Mouse (Mus musculus) left cerebral cortex, adult 18-20 months (tissue): Measurements from ENCODE around the gene Gtf2h1. TPM values are rescaled to one million over a fixed set of nuclear protein-coding genes. Genes with fewer than 3 reads are reported as not detected.
"Not testable (repeated sequence)": the region's sequence is repeated elsewhere in the genome, so short reads cannot be mapped to it uniquely, and the experiment has no call there.

Source experiments
- DNase-seq, 2 experiments: peaks; one replicate each; pipeline ENCODE4 v3.0.0; 2021 to 2022; ENCODE audit warnings: low spot score in 2 of 2, mixed read lengths in 1 of 2
- total RNA-seq, 2 experiments: library from RNA; stranded (reverse); gene quantifications; 2 replicates each; pipeline ENCODE4 v1.2.3; 2021

The Gtf2h1 gene
- total RNA-seq, 2 experiments from 2014 or later: 37.4 to 41.9 TPM

DNA sequence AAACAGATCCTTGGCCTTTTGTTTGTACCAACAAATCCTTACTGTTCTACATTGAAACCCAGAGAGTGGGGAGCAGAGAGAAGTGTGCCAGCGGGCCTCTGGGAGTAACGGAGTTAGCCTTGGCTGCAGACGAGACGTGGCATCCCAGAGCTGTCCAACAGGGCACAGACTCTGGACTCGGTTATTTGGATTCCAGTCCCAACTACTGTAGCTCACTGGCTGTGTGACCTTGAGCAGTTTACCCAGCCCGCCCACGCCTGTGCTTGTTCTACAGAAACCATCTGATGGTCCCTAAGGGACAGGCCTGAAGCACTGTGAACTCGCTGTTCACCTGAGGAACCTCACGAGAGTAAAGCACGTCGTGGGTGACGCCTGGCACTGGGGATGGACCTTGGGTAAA lies 34.0 kb downstream of the Gtf2h1 start:
- no peak for DNase-seq

GRCm38 (mm10) chr7:46830799-46831590 lies 35.1 kb downstream of the Gtf2h1 start:
- DNase-seq: no peak

DNA sequence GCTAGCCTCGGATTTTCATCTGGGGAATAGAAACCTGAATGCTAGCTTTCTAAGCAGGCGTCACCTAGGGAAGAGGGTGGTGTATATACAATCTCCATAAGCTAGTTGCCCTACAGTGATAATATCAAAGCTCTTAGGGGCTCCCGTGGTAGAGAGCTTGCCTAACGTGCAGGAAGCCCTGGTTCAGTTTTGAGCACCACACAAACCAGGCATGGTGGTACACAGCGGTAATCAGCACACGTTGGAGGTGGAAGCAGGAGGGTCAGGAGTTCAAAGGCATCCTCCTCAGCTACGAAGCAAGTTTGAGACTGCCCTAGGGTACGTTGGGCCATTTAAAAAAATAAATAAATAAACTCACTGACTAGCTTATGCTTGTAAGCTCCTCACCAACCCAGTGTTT lies 35.8 kb downstream of the Gtf2h1 start:
- no peak for DNase-seq

DNA sequence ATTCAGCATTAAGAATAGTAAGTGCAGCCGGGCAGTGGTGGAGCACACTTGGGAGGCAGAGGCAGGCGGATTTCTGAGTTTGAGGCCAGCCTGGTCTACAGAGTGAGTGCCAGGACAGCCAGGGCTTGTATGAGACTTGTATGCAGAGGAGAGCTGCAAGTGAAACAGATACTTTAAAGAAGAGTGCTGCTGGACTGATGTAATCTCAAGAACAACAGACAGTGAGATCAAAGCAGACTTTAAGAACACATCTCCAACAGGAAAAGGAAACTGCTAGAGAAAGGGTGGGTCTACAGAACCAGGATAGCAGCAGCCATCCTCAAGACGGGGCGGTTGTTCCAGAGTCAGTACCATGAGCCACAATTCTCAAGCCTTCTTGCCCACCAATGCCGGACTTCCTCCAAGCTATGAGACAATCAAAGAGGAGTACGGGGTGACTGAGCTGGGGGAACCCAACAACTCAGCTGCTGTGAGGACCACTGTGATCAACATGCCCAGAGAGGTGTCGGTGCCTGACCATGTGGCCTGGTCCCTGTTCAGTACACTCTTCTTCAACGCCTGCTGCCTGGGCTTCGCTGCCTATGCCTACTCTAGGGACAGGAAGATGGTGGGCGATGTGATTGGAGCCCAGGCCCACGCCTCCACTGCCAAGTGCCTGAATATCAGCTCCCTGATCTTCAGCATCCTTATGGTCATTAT lies 36.4 kb downstream of the Gtf2h1 start:
- not testable (repeated sequence) for DNase-seq

DNA sequence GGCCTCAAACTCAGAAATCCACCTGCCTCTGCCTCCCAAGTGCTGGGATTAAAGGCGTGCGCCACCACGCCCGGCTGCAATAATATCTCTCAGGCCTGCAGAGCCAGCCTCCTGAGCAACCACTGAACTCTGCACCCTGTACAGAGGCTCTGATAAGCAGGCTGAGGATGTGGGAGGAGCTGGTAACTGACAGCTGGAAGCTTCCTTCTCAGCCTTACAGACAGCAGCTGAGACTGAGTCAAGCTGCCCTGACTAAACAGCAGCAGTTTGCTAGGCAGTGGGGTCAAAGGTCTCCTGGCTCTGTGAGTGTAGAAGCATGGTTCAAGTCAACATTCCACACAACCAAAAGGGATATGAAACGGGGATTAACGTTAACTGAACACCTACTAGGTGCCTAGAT lies 37.4 kb downstream of the Gtf2h1 start:
- DNase-seq: no peak

DNA sequence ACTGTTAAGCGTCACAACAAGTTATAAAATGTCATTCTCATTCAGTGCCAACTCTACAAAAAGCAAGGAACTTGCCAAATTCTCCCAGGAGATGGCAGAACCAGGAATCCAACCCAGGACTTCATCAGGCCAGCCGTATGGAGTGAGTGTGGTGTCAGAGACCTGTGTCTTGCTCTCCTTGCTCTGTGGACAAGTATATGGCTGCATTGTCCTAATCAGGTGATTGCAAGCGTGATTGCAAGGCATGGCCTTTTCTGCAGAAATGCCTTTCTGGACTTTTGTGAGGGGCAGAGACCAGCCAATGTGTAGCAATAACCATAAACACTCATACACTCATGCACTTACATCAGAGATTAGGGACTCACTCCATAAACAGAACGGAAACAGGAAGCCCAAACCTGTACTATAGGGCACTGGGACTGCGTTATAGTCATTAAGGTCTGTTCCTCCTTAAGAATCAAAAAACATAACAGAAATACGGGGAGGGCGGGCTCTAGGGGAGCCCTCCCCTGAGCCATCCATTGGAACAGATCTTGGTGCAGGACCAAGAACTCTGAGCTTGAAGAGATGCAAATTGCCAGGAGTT lies 37.9 kb downstream of the Gtf2h1 start:
- no peak for DNase-seq

GRCm38 (mm10) chr7:46834994-46835610 lies 39.2 kb downstream of the Gtf2h1 start:
- no peak for DNase-seq

DNA sequence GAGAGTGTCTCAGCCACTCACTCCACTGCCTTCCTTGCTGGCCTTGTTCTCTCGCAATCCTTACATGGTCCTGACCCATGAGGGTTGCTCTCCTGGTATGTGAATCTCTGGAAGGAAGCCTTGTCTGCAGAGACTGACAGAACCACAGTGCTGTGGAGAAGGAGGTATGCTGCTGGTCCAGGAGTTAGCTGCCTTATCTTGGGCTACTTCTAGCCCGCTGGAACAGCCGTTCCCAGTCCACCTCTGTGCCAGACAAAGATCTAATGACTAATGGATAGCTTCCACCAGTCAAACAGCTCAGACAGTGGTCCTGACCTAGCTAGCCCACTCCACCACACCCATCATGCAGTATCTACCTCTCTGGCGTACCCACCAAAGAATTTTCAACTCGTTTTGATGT lies 40.5 kb downstream of the Gtf2h1 start:
- DNase-seq: no peak

DNA sequence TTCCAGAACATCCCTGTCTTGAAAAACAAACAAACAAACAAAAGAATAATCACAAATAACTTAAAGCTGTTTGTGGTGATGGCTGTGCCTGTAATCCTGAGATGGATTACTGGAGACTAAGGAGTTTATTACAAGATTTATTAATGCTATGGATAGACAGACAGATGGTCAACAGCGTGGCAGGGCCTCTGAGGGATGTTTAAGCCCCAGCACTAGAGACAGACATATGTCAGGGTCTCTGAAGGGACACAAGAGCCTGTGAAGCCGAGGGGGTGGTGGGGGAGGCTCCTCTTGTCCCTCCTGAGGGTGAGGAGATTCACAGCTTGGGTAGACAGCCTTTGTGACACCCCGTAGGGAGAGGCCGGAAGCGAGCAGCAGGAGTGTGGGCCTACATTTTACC lies 41.2 kb downstream of the Gtf2h1 start:
- no peak for DNase-seq

GRCm38 (mm10) chr7:46838104-46838671 lies 42.3 kb downstream of the Gtf2h1 start:
- peak in 1 of 2 experiments; percentile 36 for DNase-seq

- DNase-seq: peak; percentile 69 to 78
These were observed 43.0 kb downstream of the Gtf2h1 start for GRCm38 (mm10) chr7:46838891-46839302.

GRCm38 (mm10) chr7:46839446-46839845 lies 43.5 kb downstream of the Gtf2h1 start:
- no peak for DNase-seq

- no peak for DNase-seq
These were observed 44.0 kb downstream of the Gtf2h1 start for GRCm38 (mm10) chr7:46839861-46840260.

DNA sequence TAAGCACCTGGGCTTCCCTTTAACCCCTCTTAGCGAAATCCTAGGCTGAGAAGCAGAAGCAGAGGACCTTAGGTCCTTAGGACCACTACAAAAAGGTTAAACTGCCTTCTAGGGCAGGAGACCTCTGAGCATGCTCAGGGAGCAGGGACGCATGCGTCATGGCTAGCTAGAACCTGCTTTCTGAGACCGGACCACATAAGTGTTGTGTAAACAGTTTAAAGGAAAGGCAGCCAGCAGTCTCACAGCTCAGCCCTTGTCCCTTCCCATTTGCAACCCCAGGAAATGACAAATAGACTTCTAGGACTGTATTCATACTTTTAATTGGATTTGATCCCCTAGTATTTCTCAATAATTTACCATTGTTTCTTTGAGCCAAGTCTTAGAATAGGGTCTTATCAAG lies 44.4 kb downstream of the Gtf2h1 start:
- DNase-seq: no peak

- DNase-seq: no peak
These were observed 45.1 kb downstream of the Gtf2h1 start, which contains the start of gene Ldha for GRCm38 (mm10) chr7:46840787-46841525. Ldha (plus strand) TSS chr7:46841475.

DNA sequence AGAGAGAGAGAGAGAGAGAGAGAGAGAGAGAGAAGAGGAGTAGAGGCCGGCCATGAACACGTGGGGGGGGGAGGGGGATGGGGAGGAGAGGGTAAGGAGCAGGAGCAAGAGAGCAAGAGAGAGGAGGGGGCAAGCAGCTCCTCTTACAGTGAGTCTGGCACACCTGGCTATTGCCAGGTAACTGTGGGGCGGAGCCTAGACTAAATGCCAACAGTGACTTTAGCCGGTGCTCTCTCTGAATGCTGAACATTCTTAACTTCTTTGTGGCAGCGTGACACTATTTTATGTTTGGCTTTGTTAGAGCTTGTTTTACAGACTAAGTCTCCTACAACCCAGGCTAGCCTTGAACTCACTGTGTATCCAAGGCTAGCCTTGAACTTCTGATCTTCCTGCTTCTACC lies 46.4 kb downstream of the Gtf2h1 start:
- no peak for DNase-seq

DNA sequence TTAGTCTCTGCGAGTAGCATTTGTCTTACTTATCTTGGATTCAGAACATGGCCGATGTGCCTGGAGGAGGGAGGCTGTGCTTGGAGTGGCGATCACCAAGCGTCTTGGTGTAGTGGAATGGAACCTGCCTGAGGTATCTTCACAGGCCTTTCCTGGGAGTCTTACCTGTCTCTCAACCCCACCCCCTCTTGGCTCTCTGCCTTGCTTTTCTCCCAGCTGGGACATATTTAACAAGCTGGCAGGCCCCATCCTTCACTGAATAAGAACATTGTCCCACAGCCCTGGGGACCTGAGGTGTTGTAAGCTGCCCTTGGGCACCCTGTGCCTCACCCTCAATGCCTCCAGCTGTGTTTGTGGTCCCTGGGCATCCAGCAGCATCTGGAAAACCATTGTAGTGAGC lies 47.7 kb downstream of the Gtf2h1 start:
- no peak for DNase-seq

- peak; percentile 94 to 95 for DNase-seq
These were observed 49.5 kb downstream of the Gtf2h1 start for GRCm38 (mm10) chr7:46845211-46845977.

DNA sequence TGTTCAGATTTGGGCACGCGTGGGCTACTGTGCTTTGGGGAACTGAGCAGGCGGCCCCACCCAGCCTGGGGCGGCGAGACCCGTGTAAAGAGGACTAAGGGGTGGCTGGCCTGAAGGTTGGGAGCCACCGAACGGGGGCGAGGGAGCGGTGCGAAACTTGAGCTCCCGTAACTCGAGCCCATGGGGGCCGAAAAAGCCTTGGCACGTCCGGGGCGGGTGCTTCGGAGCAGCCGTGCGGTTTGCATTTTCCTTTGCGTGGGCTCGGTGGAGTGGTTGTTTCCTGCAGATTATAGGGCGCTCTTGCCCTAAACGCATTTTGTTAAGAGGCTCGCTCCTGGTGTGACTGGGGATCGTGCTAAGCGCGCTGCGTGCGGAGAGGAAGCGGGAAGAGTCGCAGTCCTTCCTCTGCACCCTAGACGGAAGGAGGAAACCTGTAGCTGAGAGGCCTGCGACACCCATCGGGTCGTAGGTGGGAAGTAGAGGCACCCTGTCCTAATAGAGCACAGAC lies 50.1 kb downstream of the Gtf2h1 start:
- peak; percentile 46 to 64 for DNase-seq
